Mouse (Mus musculus) liver, embryonic 18 days (tissue): Measurements from ENCODE around the gene Ankrd11. TPM values are rescaled to one million over a fixed set of nuclear protein-coding genes. Genes with fewer than 3 reads are reported as not detected.

Experiments
- polyA plus RNA-seq: library from polyadenylated mRNA; depleted of rRNA; stranded (reverse); fragments of >200 nt; gene quantifications from 2 replicates; pipeline ENCODE4 v1.2.3, GENCODE M21; 2012; rRNA removed

Gene Ankrd11
- 10.5 and 12.9 TPM in 2 replicates for polyA plus RNA-seq

DNA sequence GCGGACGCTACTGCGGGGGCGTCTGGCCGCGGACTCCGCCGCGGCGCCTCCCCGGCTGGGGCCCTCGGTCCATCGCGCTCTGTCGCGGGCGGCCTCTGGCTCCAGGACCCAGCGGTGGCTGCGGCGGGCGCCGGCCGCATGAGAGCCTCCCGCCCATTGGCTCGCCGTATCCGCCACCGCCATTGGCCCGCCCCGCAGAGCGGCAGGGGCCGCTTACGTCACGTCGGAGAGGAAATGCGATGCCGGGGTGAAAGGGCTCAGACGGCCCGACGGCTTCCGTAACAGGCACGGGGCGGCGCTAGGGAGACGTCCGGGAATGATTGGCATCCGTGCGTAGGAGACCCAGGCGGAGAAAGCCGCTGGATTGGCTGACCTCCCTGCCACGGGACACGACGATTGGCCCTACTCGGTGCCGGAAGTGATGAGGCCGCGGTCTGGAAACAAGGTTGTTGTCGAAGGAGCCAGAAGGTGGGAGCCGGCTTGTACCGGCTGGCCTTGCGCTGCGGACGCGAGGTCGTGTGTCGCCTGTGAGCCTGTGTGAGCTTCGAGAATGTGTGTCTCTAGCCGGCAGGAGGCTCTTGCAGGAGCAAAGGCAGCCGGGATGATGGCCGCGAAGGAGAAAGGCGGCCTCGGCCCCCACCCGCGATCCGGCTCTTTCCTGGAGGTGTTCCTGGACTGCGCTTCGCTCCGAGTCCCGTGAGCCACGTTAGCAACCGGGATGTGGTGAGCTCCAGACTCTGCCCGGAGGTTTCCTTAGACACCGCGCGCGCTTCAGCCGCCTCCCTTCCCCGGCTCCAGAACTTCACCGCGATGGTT is at the start of gene Ankrd11:
Gene Ankrd11 (minus strand): TSS at position 120 of the 816 bp plus-strand sequence.

DNA sequence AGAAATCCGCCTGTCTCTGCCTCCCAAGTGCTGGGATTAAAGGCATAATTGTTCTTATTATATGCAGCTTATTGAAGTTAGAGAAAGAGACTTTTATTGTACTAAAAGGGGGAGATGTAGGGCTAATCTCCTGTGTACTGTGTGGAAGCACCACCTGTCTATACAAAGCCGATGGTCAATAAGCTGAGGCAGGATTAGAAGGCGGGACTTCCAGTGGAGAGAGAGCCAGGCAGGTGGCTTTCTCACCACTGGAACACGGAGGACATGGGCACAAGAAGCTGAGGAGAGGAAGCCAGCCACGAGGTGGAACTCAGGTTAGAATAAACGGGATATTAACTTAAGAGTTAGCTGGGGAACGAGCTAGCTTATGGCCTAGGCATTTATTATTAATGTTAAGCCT is 20.6 kb upstream of the Ankrd11 start, which contains the start of gene Spg7:
Gene Spg7 (plus strand): TSS at position 222 of the 400 bp plus-strand sequence.

DNA sequence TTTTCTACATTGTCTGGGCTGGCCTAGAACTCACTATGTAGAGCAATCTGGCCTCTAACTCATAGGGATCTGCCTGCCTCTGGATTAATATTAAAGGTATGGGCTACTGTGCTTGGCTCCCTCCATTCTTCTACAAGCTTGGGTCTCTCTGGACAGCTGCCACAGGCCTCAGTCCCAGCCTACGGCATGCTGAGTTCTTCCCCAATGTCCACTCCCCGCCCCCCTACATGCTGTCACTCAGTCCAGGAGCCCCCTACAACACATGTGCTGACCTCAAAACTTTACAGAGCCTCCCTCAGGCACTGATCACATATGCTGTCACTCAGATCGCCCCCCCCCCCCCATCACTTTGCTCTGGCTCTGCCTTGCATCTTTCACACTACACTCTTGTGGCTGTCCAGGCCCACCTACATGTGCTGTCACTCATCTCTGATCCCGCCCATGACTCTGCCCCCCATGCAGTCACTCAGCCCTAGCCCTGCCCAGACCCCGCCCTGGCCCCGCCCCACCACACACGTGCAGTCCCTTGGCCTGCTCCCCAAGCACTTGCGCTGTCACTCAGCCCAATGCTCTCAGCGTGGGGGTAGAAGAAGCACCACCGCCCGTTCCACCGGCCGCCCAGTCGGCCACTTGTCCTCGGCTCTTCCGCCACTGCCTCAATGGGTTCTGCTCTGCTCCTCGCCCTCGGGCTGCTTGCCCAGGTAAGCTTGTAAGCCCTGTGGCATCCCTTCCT is 194.1 kb downstream of the Ankrd11 start, which contains the start of gene Cdh15:
Gene Cdh15 (plus strand): TSS at position 138 of the 733 bp plus-strand sequence.

Other genes with a start within 250 kb of the Ankrd11 start
- 0.01 TPM in 2 replicates for gene Cdh15, start 194.3 kb downstream of the Ankrd11 start, polyA plus RNA-seq
- gene Spg7, start 20.7 kb upstream of the Ankrd11 start, polyA plus RNA-seq: 19.8 and 22.2 TPM in 2 replicates
- gene Rpl13, start 60.1 kb upstream of the Ankrd11 start, polyA plus RNA-seq: 1,316 and 1,353 TPM in 2 replicates
- gene Cpne7, start 75.1 kb upstream of the Ankrd11 start, polyA plus RNA-seq: 0.37 and 0.63 TPM in 2 replicates
- gene Sult5a1, start 116.0 kb upstream of the Ankrd11 start, polyA plus RNA-seq: 2.2 and 2.3 TPM in 2 replicates
- 0.94 and 1.0 TPM in 2 replicates for gene Dpep1, start 144.0 kb upstream of the Ankrd11 start, polyA plus RNA-seq
- gene Chmp1a, start 170.5 kb upstream of the Ankrd11 start, polyA plus RNA-seq: 33.2 and 35.7 TPM in 2 replicates
- 0.17 and 0.26 TPM in 2 replicates for gene Spata33, start 170.6 kb upstream of the Ankrd11 start, polyA plus RNA-seq
- 19.0 and 23.9 TPM in 2 replicates for gene Cdk10, start 182.6 kb upstream of the Ankrd11 start, polyA plus RNA-seq
- gene Spata2l, start 194.0 kb upstream of the Ankrd11 start, polyA plus RNA-seq: 2.6 and 3.0 TPM in 2 replicates
- gene Zfp276, start 211.9 kb upstream of the Ankrd11 start, polyA plus RNA-seq: 11.1 and 11.2 TPM in 2 replicates
- gene Vps9d1, start 212.1 kb upstream of the Ankrd11 start, polyA plus RNA-seq: 9.4 and 12.3 TPM in 2 replicates